Mouse (Mus musculus) hematopoietic stem cell, adult 5-6 weeks (primary cell): Measurements from ENCODE around the gene Sowahb. TPM values are rescaled to one million over a fixed set of nuclear protein-coding genes. Genes with fewer than 3 reads are reported as not detected.
"Not testable (repeated sequence)": the region's sequence is repeated elsewhere in the genome, so short reads cannot be mapped to it uniquely, and the experiment has no call there.

ENCODE experiments used
- ATAC-seq, 2 experiments: fragments of 125-278 bp in 1 of 2; replicated peaks in 1 of 2; 2 replicates each; pipeline ENCODE4 v1.8.0; 2016 to 2017; ENCODE audit warnings: inconsistent platforms in 2 of 2, mild to moderate bottlenecking in 2 of 2, moderate number of reproducible peaks in 2 of 2, low read depth in 1 of 2, moderate TSS enrichment in 1 of 2; ENCODE audit not compliant: low FRiP score in 2 of 2, poor library complexity in 2 of 2, severe bottlenecking in 2 of 2, insufficient read depth in 1 of 2, low TSS enrichment in 1 of 2
- total RNA-seq: library from RNA; stranded (forward); fragments of 172-1452, 232-1000 nt; gene quantifications from 2 replicates; pipeline ENCODE4 v1.2.3, GENCODE M21; 2017

Sowahb gene
- total RNA-seq, 1 experiment from 2014 or later, result not detected

DNA sequence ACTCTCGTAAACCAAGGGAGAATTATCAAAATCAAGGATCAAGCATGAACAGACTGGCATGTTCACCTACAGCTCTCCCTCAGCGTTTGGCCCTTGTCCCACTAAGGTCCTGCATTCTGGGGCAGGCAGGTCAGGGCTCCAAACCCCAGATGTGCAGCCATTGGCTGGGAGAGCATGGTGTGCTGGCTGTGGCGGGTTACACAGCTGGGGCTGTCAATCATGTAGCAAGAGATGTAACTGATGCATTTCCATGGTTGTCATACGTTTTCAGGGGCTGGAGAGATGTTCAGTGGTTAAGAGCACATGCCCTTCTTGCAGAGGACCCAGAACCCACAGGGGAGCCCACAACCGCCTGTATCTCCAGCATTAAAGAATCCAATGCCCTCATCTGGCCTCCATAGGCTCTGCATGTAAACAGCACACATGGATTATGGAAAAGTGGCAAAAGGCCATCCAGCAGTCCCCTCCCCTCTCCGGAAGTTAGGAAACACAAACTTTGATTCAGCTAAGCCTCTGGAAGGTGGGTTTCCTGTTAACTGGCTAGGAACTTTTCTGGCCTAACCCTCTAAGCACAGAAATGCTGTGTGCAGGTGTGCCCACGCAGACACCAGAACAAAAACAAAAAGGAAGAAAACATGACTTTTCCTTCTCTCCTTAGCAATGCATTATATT lies 22.6 kb downstream of the Sowahb start:
- ATAC-seq, result no peak

DNA sequence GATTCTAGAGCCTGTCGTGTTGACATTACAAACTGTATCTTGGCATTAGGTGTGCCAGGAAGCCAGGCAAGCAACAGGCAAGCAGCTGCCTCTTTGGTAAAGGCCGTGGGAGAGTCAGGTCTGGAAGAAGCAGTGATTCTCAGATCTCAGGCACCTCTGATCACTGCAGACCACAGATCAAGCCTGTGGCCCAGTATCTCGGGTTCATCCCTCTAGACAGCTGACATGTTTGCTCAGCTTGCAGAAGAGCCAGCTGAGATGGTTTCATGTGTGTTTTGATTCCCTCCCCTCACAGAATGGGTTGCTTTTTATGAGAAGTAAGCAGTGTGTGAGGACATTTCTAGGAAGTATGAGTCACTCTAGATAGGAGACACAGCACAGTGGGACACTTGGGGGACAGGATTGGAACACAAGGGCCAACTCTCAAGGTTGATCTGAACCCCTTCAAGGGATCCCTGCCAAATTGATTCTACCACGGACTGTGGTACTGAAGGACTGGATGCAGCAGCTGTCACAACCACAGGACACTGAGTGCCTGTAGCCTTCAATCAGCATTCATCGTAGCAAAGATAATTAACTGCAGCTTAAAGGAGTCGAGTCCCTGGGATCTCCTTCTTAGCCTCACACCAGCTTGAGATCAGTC lies 24.7 kb downstream of the Sowahb start:
- no peak for ATAC-seq

DNA sequence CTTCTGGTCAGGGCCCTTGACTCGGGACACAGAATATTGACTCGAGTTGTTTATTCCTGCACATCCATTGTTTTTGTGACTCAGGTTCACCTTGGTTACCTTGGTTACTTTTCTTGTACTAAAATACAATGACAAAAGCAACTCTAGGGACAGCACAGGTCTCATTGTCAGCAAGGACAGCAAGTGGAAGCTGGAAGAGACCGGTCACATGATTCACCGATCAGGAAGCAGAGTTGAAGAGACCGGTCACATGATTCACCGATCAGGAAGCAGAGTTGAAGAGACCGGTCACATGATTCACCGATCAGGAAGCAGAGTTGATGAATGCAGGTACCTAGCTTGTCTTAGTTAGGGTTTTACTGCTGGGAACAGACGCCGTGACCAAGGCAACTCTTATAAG lies 25.6 kb downstream of the Sowahb start:
- not testable (repeated sequence) for ATAC-seq

DNA sequence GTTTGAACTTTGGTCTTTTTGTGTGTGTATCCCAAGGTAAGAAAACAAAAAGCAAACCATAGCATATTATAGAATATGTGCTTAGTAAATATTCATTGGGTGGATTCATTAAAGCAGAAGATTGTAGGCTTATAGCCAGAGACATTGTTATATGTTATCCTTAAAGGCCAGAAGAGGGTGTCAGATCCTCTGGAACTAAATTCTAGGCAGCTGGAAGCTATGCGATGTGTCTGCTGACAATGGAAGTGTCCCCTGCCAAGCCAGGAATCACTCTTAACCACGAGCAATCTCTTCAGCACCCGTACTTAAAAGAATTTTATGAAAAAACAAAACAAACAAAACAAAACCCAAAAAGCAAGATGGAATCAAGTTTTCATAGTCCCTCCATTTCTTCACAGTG lies 27.1 kb downstream of the Sowahb start:
- no peak for ATAC-seq

DNA sequence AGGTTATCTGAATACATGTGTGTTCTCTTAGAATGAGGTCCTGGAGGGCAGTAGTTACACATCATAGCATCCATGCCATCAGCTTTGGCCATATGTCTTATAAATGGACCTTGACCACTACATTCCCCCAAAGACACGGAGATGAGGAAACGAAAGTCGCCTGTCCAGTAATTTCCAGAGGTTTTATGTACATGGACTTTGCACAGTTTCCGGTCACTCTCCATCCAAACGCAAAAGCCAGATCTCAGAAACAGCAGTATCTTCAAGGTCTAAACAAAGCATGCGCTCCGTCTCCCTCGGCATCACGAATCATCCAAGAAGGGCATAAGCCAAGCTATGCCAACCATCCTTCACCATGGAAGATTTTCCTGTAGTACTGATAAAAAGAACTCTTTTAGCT lies 36.6 kb downstream of the Sowahb start:
- ATAC-seq, result no peak

DNA sequence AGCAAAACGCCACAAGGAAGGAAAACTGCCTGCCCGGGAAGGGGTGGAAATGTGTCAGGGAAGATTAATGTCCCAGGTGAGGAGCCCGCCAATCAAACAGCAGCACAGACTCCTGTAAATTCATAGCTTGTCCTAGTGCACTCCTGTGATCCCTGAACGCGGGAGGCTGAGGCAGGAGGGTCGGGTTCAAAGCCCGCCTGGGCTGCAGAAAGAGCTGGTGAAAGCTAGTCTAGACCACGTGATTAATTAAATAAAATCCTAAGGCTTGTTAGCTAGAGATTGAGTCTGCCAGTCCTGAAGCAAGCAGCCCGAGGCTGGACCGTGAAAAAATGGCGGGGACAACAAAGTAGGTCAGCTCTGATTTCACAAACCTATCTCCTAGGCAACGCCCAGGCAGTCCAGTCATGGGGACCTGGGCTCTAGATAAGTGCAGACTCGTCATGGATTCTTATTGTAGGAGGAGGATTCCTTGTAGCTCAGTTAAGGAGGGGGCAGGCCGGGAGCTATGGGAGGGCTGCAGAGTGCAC lies 38.9 kb downstream of the Sowahb start:
- 0 out of 4 replicates have a peak, but pooled peaks of 1 of the 2 experiments have one; percentile 5 for ATAC-seq

DNA sequence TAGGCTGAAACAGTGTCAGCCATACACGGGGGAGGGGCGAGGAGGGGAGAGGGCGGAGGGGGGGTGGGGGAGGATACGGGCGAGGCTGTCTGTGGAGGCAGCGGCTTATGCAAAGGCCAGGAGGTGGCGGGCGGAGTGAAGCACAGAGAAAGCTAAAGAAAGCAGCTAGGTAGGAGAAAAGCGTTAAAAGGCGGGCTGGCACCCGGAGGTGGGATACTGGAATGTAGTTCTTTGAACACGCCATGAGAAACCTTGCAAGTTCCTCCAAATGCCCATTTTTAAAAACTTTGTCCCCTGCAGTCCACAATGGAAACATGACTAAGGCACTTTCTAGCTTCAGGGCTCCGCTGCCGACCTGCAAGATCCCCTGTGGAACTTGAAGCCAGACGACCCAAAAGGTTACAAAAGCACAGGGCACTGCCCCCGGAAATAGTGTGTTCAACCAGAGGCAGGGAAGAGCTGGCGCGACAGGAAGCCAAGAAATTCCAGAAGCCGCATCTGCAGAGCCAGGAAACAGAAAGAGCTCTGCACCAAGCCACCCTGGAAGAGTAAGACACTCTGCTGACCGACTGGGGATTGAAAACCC lies 39.5 kb downstream of the Sowahb start:
- peak; percentile 54 to 59; a peak in 3 of 4 replicates for ATAC-seq

DNA sequence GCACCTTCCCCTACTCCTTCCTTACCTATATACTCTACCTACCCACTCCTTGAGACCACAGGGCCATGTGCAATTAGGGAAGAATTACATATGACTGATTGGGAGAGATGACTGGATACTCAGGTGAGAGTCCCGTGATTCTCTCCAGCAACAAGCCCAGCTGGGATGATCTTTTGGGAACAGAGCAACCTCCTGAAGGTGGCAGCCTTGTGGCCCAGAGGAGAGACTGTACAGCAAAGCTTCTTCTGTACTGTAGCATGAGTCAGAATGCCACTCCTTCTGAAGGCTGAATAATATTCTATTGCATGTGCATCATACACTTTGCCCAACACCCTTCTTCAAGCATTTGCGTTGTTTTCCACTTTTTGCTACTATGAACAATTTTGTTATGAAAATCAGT lies 42.2 kb downstream of the Sowahb start:
- ATAC-seq, result no peak

DNA sequence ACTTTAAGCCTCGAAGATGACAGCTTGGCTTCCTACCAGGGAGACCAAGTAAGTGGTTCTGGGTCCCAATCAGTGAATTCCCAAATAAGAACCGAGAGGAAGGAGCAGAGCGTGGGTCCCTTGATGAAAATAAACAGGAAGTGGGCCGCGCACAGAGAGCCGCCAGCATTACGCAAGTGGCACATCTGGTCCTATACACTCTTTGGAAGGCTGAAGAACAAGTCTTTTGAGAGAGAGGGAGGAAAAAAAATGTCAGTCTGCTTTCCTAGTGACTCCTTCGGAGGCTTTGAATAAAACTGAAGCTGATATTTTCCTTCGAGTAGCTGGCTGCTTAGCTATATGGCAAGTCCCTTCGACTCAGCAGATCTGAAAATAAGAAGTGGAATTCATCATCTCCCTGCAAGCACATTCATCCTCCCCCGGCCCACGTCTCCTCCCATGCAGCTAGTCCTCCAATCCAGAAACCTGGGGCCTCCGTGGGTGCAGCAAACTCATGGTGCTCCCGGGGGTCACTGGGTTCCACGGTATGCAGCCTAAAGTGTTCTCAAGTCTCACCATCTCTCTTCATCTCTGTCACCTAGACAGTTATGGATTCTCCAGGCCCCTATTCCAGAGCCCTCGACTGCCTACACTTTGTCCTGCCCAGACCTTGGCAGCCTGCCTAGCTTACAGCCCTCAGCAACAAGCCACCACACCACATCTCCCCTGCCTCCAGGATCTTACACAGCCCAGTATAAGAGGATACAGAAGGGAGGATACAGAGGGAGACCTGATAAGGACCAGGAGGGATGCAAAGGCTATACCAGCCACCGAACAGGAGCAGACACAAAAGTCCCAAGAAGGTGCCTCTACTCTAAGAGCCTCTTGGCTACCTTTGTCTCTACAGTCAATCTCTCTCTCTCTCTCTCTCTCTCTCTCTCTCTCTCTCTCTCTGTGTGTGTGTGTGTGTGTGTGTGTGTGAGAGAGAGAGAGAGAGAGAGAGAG lies 43.8 kb downstream of the Sowahb start:
- ATAC-seq, result peak; percentile 37 to 44; a peak in 2 of 4 replicates

DNA sequence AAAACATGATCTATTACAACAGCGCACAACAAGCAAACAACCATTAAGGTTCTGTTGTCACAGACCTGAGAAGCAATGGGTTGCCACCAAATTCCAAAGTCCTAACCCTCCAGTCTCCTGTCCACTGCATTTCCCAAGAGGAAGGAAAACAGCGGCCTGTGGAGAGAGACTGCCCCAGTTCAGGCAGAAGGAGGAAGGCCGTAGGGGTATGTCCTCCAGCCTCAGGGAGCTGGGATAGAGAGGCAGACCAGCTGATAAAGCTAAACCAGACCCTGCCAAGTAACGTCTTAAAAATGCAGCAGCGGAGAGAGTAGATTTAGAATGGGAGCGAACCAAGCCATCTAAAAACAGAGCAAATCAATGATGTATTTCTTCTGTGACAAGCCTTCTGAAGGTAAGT lies 44.8 kb downstream of the Sowahb start:
- no peak for ATAC-seq

DNA sequence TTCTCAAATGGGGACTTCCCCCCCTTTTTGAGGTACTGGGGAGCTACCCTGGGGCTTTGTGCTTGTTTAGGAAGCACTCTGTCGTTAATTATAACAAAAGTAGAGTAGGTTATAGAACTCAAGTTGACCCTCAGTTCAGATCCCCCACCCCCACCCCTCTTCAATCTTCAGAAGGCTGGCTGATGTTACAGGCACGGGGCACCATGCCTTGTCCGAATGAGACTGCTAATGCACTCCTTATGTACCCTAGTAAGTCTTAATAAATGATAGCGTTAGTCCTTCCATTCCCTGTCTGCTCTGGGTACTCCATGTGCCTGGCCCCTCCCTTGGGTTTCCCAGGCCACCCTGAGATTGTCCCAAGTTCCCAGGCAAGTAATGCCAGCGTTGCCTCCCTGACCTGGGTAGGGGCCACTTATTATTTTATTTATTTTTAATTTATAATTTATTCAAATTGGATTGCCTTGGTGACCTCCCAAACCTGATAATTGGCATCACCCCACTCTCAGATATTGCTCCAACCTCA lies 46.3 kb downstream of the Sowahb start:
- ATAC-seq, result no peak

DNA sequence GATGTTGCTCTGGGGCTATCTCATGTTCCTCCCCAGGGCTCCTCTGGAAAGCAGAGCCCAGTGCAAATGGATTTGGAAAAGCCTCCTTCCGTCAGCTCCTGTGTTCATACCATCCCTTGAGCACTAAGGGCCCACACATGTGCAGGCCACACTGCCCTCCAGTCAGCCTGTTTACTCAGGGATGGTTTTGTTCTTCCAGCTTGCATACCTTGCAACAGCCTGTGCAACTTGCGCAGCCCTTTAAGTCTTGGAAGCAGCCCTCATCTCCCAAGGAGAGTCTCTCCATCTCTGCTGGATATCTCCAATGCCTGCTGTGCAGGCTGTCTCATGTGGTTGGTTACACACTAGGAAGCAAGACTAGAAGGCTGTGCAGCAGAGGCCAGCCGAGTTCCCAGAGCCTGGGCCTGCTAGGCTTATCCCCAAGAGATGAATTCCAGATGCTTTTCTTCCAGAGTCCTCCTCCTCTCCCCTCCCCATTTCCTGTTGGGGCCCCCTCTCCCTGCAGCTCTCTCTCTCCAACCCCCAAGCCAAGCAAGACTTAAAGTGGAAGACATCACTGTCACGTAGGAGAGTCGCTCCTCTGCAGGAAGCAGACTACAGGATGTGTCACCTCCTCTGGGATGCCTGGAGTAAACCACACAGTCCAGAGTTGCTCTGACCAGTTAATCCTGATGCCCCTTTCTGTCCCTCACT lies 47.2 kb downstream of the Sowahb start:
- ATAC-seq, result no peak

DNA sequence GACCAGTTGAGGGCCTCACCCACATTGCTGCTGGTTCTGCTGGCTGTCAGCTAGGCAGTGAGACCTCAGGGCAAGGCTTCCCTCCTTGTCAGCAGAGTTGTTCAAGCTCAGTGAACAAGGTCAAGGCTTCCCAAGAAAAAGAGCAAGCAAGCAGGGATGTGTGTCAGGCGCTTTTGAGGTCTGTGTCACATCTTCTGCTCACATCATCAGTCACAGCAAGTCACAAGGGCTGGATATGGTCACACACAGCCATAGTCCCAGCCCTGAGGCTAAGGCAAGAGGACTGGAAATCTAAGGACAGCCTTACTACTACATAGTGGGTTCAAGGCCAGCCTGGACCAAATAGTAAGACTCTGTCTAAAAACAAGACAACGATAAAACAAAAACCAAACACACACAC lies 50.0 kb downstream of the Sowahb start:
- no peak for ATAC-seq

DNA sequence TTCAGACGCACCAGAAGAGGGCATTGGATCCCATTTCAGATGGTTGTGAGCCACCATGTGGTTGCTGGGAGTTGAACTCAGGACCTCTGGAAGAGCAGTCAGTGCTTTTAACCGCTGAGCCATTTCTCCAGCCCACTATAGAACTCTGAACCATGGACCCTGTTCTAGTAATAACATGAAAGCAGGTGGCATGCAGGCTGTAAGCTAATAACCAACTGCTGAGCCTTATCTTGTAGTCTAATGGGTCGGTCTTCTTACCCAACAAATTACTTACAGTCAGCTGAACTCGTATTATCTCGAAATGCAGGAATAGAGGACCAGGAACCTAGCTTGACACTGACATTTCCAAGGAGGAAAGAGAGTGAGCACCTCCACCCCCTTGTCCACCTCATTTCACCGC lies 50.5 kb downstream of the Sowahb start:
- no peak for ATAC-seq

DNA sequence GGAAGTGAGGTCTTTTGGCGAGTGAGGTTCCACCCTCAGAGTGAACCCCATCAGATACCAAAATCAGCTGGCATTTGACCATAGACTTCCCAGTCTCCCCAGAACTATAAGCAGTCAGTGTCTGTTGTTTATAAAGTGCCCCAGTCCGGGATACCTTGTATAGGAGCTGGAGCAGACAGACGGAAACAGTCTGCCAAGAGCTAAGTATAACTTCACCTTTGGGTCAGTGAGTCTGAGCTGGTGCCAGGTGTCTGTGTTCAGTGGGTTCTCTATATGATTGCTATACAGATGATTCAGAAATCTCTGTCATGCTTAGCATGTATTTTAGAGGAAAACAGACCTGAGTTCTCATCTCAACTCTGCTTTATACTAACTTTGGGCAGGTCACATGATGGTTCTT lies 52.7 kb downstream of the Sowahb start:
- no peak for ATAC-seq
